Mouse (Mus musculus): ENCODE results near the gene Ldb2. TPM values are rescaled to one million over a fixed set of nuclear protein-coding genes. Genes with fewer than 3 reads are reported as not detected.

Ldb2 gene
- polyA plus RNA-seq, 1 experiment from 2014 or later, result 21.3 TPM

- no peaks in the 10 kb centered on the region for H3K4me1 ChIP-seq
- WGBS, result 75% methylated on average over 4 of the region's 4 CpGs
- H3K36me3 ChIP-seq, result no peaks in the 10 kb centered on the region
- no peak overlapping the region for H3K4me3 ChIP-seq
- no peaks in the 10 kb centered on the region for H3K27me3 ChIP-seq (replicated peaks)
- no peaks in the 10 kb centered on the region for H3K9me3 ChIP-seq
- H3K27ac ChIP-seq, result no peak overlapping the region
- H3K4me2 ChIP-seq (replicated peaks), result no peak overlapping the region
- ATAC-seq (ENCODE audit: low FRiP score, low read depth), result no peak
- H3K9ac ChIP-seq, result no peak overlapping the region
Measured at GRCm38 (mm10) chr5:44759178-44759577, 40.3 kb downstream of the Ldb2 start.

DNA sequence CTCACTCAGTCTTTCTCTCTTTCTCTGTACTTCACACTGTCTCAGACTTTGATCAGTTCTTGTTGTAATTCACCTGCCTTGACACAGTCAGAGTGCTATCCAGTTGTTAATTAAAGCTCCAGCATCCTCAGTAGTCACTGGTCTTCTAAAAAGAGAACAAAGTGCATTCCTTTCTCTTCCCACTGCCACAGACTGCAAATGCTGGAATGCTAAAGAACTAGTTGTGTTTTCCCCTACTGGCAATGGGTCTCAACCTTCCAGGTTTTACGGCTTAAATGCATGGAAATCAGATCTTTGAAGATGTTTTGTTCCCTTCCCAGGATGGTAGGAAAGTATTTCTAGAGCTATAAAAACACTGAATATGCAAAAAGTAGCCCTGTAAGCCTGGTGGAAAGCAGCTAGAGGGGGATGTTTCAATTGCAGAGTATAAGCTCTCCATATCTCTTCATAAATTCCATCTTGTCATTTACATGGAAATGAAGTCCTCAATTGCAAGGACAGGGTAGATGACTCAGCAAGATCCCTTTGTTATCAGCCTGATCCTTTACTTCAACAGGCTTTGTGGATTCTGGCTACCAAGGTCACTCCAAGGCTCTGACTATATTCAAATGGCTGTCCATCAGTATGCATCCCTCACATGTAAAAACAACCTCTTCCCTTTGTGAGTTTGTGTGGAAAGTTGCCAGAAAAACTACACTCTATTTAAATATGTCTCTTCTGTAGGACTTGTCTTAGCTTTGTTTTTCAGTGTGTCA, 45.1 kb downstream of the Ldb2 start:
- Histone ChIP-seq H3K9me3 (no peaks in the 10 kb centered on the region), H3K4me3 (no peak overlapping the region), H3K36me3 (no peaks in the 10 kb centered on the region), H3K27ac (no peak overlapping the region), H3K4me2 (replicated peaks) (no peak overlapping the region), H3K9ac (no peak overlapping the region), H3K4me1 (no peaks in the 10 kb centered on the region), H3K27me3 (replicated peaks) (no peaks in the 10 kb centered on the region)
- ATAC-seq (ENCODE audit: low FRiP score, low read depth), result no peak
- WGBS, result 31% methylated on average over 1 of the region's 1 CpGs

- no peak for ATAC-seq (ENCODE audit: low FRiP score, low read depth)
- no peaks in the 10 kb centered on the region for H3K27me3 ChIP-seq (replicated peaks)
- H3K4me3 ChIP-seq, result no peak overlapping the region
- H3K9me3 ChIP-seq, result no peaks in the 10 kb centered on the region
- H3K27ac ChIP-seq, result no peak overlapping the region
- no peak overlapping the region for H3K4me2 ChIP-seq (replicated peaks)
- WGBS, result 91% methylated on average over 1 of the region's 1 CpGs
- H3K36me3 ChIP-seq, result no peaks in the 10 kb centered on the region
- H3K4me1 ChIP-seq, result no peaks in the 10 kb centered on the region
- H3K9ac ChIP-seq, result no peak overlapping the region
Measured at GRCm38 (mm10) chr5:44745706-44746105, 53.8 kb downstream of the Ldb2 start.

DNA sequence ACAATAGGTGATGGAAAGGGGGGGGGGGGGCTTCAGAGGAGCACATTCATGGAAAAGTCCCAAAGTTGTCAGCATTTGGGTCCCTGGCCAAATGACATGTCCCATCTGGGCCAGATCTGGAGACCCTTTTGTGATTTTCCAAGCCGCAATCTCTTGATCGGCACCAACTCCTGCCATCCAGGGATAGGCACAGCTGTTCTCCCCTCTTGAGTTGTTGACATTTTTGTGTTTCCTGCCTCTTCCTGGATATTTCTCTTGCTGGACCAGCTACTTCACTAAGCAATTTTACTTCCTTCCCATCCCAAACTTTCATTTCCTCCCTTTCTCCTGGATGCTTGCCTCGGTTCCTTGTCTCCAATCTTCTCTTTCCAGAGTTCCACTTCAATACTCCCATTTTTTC, 63.1 kb downstream of the Ldb2 start:
- H3K27ac ChIP-seq, result no peak overlapping the region
- ATAC-seq (ENCODE audit: low FRiP score, low read depth), result no peak
- no peak overlapping the region for H3K4me2 ChIP-seq (replicated peaks)

DNA sequence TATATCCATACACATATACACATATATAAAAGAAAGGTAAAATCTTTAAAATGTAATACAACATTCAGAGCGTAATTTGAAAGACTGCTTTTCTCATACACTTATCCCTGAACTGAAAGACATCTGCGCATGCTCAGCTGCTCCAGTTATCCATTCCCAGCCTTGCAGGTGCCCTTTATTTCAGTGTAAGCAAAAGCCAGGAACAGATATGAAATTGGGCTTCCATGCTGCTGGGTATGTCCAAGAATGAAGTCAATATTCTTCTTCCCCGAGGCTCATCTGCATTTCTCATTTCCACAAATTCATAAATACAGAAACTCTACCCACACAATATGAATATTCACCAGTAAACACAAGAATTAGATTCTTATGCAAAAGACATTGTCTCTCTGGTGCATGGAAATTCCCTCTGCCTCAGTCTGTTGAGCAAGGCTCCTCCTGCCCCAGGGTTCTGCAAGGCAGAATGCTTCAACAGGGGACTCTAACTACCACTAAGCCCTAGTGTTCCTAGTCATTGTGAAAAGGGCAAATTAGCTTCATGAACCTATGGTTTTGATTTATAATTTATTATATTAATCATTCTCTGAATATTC, 65.3 kb downstream of the Ldb2 start:
- no peaks in the 10 kb centered on the region for H3K27me3 ChIP-seq (replicated peaks)
- no peak overlapping the region for H3K4me3 ChIP-seq
- H3K9me3 ChIP-seq, result no peaks in the 10 kb centered on the region
- no peak overlapping the region for H3K9ac ChIP-seq
- H3K4me2 ChIP-seq (replicated peaks), result no peak overlapping the region
- H3K27ac ChIP-seq, result no peak overlapping the region
- ATAC-seq (ENCODE audit: low FRiP score, low read depth), result no peak
- no peaks in the 10 kb centered on the region for H3K4me1 ChIP-seq
- H3K36me3 ChIP-seq, result no peaks in the 10 kb centered on the region
- 93% methylated on average over 3 of the region's 3 CpGs for WGBS

More for the DNA sequence above, 63.1 kb downstream of the Ldb2 start:
- no peaks in the 10 kb centered on the region for H3K9me3 ChIP-seq
- no peaks in the 10 kb centered on the region for H3K27me3 ChIP-seq (replicated peaks)
- no peaks in the 10 kb centered on the region for H3K4me1 ChIP-seq
- WGBS, result 91% methylated on average over 3 of the region's 3 CpGs
- no peak overlapping the region for H3K9ac ChIP-seq
- no peaks in the 10 kb centered on the region for H3K36me3 ChIP-seq
- no peak overlapping the region for H3K4me3 ChIP-seq

DNA sequence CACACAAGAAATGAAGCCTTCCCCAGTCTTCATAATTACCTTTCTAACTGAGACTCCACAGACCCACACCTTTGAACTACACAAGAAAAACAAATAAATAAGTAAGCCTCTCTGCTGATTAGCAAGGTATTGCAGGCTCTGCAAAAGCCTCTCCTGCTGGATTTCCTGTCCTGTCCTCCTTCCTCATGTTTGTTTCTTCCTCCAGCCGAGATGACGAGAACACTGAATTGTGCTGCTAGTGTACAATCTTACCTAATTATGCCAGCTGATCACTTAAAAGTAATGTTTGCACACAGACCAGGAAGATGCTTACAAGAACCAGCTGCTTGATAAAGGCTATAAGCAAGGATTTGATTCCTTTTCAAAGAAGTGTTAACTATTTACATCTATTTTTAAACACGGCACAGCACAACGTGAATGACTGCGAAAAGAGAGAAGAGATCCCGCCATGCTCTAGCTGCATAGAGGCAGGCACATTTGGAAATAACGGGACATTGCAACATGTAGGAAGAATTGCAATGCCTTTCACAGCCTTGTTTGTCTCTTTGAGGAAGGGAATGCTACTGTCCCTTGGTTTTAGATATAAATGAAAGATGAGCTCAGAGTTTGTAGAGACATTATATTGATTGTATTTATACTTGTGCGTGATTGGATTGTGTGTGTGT, 69.7 kb downstream of the Ldb2 start:
- H3K27me3 ChIP-seq (replicated peaks), result no peaks in the 10 kb centered on the region
- H3K4me3 ChIP-seq, result no peak overlapping the region
- no peak for ATAC-seq (ENCODE audit: low FRiP score, low read depth)
- H3K27ac ChIP-seq, result no peak overlapping the region
- peaks cover 3% of the 10 kb centered on the region for H3K4me1 ChIP-seq
- no peaks in the 10 kb centered on the region for H3K36me3 ChIP-seq
- H3K4me2 ChIP-seq (replicated peaks), result no peak overlapping the region
- no peak overlapping the region for H3K9ac ChIP-seq
- no peaks in the 10 kb centered on the region for H3K9me3 ChIP-seq
- 89% methylated on average over 8 of the region's 8 CpGs for WGBS

GRCm38 (mm10) chr5:44727995-44728394, 71.5 kb downstream of the Ldb2 start:
- no peak overlapping the region for H3K9ac ChIP-seq
- peaks cover 3% of the 10 kb centered on the region for H3K4me1 ChIP-seq
- no peaks in the 10 kb centered on the region for H3K27me3 ChIP-seq (replicated peaks)
- no peaks in the 10 kb centered on the region for H3K9me3 ChIP-seq
- 93% methylated on average over 11 of the region's 11 CpGs for WGBS
- H3K4me3 ChIP-seq, result no peak overlapping the region
- H3K4me2 ChIP-seq (replicated peaks), result no peak overlapping the region
- ATAC-seq (ENCODE audit: low FRiP score, low read depth), result no peak
- H3K27ac ChIP-seq, result no peak overlapping the region
- H3K36me3 ChIP-seq, result no peaks in the 10 kb centered on the region

GRCm38 (mm10) chr5:44726546-44727476, 72.7 kb downstream of the Ldb2 start:
- Histone ChIP-seq H3K4me1 (peaks cover 3% of the 10 kb centered on the region), H3K36me3 (no peaks in the 10 kb centered on the region), H3K4me2 (replicated peaks) (no peak overlapping the region), H3K27ac (no peak overlapping the region), H3K27me3 (replicated peaks) (no peaks in the 10 kb centered on the region), H3K9me3 (no peaks in the 10 kb centered on the region), H3K4me3 (no peak overlapping the region), H3K9ac (no peak overlapping the region)
- ATAC-seq (ENCODE audit: low FRiP score, low read depth), result no peak
- WGBS, result 78% methylated on average over 14 of the region's 14 CpGs

DNA sequence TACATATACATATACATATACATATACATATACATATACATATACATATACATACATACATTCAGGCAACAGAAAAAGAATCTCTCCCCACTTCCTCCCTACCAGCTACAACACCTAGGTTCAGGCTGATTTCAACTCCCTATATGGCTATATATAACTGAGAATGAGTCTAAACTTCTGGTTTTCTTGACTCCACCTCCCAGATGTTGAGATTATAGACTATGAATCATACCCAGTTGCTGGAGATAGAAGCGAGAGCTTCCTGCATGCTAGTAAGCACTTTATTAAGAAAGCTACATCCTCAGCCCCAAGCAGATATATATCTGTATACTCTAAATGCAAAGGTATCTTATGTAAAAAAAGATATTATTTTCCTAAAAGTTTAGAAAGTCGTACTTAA, 74.0 kb downstream of the Ldb2 start:
- H3K4me2 ChIP-seq (replicated peaks), result no peak overlapping the region
- H3K9ac ChIP-seq, result no peak overlapping the region
- H3K27ac ChIP-seq, result no peak overlapping the region
- H3K9me3 ChIP-seq, result no peaks in the 10 kb centered on the region
- H3K27me3 ChIP-seq (replicated peaks), result no peaks in the 10 kb centered on the region
- peaks cover 3% of the 10 kb centered on the region for H3K4me1 ChIP-seq
- ATAC-seq (ENCODE audit: low FRiP score, low read depth), result no peak
- no peaks in the 10 kb centered on the region for H3K36me3 ChIP-seq
- WGBS, result 85% methylated on average over 2 of the region's 2 CpGs
- no peak overlapping the region for H3K4me3 ChIP-seq

DNA sequence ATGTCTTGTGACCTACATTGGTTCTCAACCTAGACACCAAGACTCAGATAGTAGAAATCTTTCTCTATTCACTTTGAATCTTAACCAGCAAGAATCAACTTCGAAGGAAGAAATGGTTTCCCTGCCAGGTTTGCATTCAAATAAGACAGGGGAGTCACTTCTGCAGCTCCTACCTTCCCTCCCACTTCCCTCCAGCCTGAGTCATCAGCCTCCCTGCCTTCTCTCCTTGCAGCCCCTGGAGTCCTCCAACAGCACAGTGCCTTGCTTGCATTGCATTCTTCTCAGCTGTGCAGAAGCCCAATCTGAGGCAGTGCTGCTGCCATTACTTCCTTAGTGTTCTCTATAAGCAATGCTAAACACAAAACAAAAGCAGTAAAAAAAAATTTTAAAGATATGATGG, 79.6 kb downstream of the Ldb2 start:
- Histone ChIP-seq H3K27me3 (replicated peaks) (no peaks in the 10 kb centered on the region), H3K36me3 (no peaks in the 10 kb centered on the region), H3K9me3 (no peaks in the 10 kb centered on the region), H3K9ac (no peak overlapping the region), H3K4me2 (replicated peaks) (no peak overlapping the region), H3K4me1 (no peaks in the 10 kb centered on the region), H3K27ac (no peak overlapping the region), H3K4me3 (no peak overlapping the region)
- 84% methylated on average over 1 of the region's 1 CpGs for WGBS
- no peak for ATAC-seq (ENCODE audit: low FRiP score, low read depth)

DNA sequence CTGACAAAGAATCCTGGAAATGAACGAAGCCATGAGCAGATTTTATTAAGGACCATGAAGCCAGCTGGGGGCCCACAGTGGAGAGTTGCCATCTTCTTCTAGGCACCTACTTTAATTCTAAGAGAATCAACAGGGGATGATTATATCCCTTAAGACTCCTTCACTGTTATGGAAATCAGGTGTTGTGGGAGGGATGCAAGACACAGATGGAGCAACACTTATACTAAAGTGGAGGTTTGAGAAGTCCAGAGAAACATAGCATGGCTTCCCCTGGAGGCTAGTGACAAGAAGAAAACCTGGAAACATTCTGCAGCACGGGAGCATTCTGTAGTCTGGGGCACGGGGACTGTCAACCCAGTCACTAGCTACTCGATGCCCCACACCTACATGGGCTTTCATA, 85.0 kb downstream of the Ldb2 start:
- no peaks in the 10 kb centered on the region for H3K27me3 ChIP-seq (replicated peaks)
- no peaks in the 10 kb centered on the region for H3K36me3 ChIP-seq
- ATAC-seq (ENCODE audit: low FRiP score, low read depth), result no peak
- H3K9ac ChIP-seq, result no peak overlapping the region
- 48% methylated on average over 4 of the region's 4 CpGs for WGBS
- no peak overlapping the region for H3K4me2 ChIP-seq (replicated peaks)
- no peak overlapping the region for H3K27ac ChIP-seq
- no peaks in the 10 kb centered on the region; the same call in 1 of the 2 replicates for H3K4me1 ChIP-seq
- H3K9me3 ChIP-seq, result no peaks in the 10 kb centered on the region
- no peak overlapping the region for H3K4me3 ChIP-seq

Data from neural tube, embryonic 12.5 days (tissue).